Mouse (Mus musculus): Measurements from ENCODE around the gene Ptprg.

GRCm38 (mm10) chr14:11868636-11869035, 315.3 kb downstream of the Ptprg start:
- TF ChIP-seq CTCF (IDR thresholded peaks at IDR 0.05; ENCODE audit: borderline replicate concordance, extremely low read depth, insufficient read depth, insufficient read length) (no peak), POLR2A (IDR thresholded peaks at IDR 0.05; ENCODE audit: borderline replicate concordance, extremely low read depth, insufficient read depth, insufficient read length, poor library complexity, severe bottlenecking) (no peak)
